Mouse (Mus musculus) bone marrow, adult 2 months (tissue): ENCODE data around the gene Rassf1. TPM values are rescaled to one million over a fixed set of nuclear protein-coding genes. Genes with fewer than 3 reads are reported as not detected.

ENCODE experiments used
- H3K27ac ChIP-seq: fragments of 200-500 bp; 2 replicates; pipeline ENCODE4 v1.5.1; 2012; ENCODE audit warnings: low read depth, mild to moderate bottlenecking, control low read depth, inconsistent platforms, low read length; ENCODE audit not compliant: control insufficient read depth, poor library complexity, insufficient read depth
- H3K4me1 ChIP-seq: fragments of 200-500 bp; 2 replicates; pipeline ENCODE4 v1.6.1; 2011; ENCODE audit warnings: low read length; ENCODE audit not compliant: control insufficient read depth, insufficient read depth
- H3K4me3 ChIP-seq: fragments of 200-500 bp; replicated peaks from 2 replicates; pipeline ENCODE3; 2011; ENCODE audit warnings: mild to moderate bottlenecking, low read depth, low read length, control low read depth; ENCODE audit not compliant: control insufficient read depth
- CTCF ChIP-seq: fragments of 200-500 bp; IDR thresholded peaks from 2 replicates; pipeline ENCODE4 v1.5.1; 2011; ENCODE audit warnings: low read length, control low read depth; ENCODE audit not compliant: control insufficient read depth, insufficient read depth
- POLR2A ChIP-seq: fragments of 200-500 bp; IDR thresholded peaks from 2 replicates; pipeline ENCODE4 v1.6.1; 2011; ENCODE audit warnings: low read depth, mild to moderate bottlenecking, control low read depth, low read length, borderline replicate concordance; ENCODE audit not compliant: control insufficient read depth
- WGBS: fragments of 180-500 bp; shearing (Covaris S2); methylation state at CpG from one replicate; pipeline ENCODE4 v1.1.7; 2018; 5-methylcytosine and 5-hydroxymethylcytosine counted together
- polyA plus RNA-seq: library from polyadenylated mRNA; stranded (reverse); fragments of >200 nt; gene quantifications from 2 replicates; pipeline ENCODE4 v1.2.4, GENCODE M21; 2011; ENCODE audit warnings: low replicate concordance; ENCODE audit not compliant: missing spikeins, insufficient read depth, insufficient read length

Gene Rassf1
- polyA plus RNA-seq, 1 experiment = 32.3 TPM

GRCm38 (mm10) chr9:107605041-107605661 lies 53.8 kb downstream of the Rassf1 start:
- Histone ChIP-seq H3K4me3 (no peak overlapping the region), H3K27ac (no peak overlapping the region), H3K4me1 (peaks cover 2% of the 10 kb centered on the region; the same call in 1 of the 2 replicates)
- TF ChIP-seq POLR2A = no peak
- no peak for TF ChIP-seq CTCF
- 70% methylated on average over 23 of the region's 23 CpGs for WGBS

GRCm38 (mm10) chr9:107606591-107606990 lies 55.2 kb downstream of the Rassf1 start:
- WGBS = 80% methylated on average over 9 of the region's 9 CpGs
- Histone ChIP-seq H3K4me3 (no peak overlapping the region), H3K4me1 (peaks cover 4% of the 10 kb centered on the region), H3K27ac (no peak overlapping the region)
- TF ChIP-seq POLR2A (no peak), CTCF (no peak)

- H3K4me1 ChIP-seq = peaks cover 4% of the 10 kb centered on the region
- H3K4me3 ChIP-seq = no peak overlapping the region
- TF ChIP-seq POLR2A (no peak), CTCF (no peak)
- no peak overlapping the region for H3K27ac ChIP-seq
- 91% methylated on average over 2 of the region's 2 CpGs for WGBS
Observed at GRCm38 (mm10) chr9:107607036-107607435, 55.7 kb downstream of the Rassf1 start.

- Histone ChIP-seq H3K27ac (no peak overlapping the region), H3K4me3 (no peak overlapping the region), H3K4me1 (peaks cover 4% of the 10 kb centered on the region)
- TF ChIP-seq CTCF (no peak), POLR2A (no peak)
- WGBS = 65% methylated on average over 9 of the region's 9 CpGs
Observed at GRCm38 (mm10) chr9:107607653-107608245, 56.4 kb downstream of the Rassf1 start.

GRCm38 (mm10) chr9:107608741-107609432 lies 57.5 kb downstream of the Rassf1 start, which contains the start of gene Sema3b:
Gene Sema3b, minus strand, starts transcription at chr9:107609229.
- H3K4me1 ChIP-seq = peaks cover 4% of the 10 kb centered on the region
- no peak for TF ChIP-seq POLR2A
- TF ChIP-seq CTCF = no peak
- no peak within 1 kb of the TSS for H3K4me3 ChIP-seq
- 61% methylated on average over 12 of the region's 12 CpGs for WGBS
- H3K27ac ChIP-seq = no peak within 1 kb of the TSS

- Histone ChIP-seq H3K27ac (no peak overlapping the region), H3K4me3 (no peak overlapping the region), H3K4me1 (peaks cover 4% of the 10 kb centered on the region)
- WGBS = 86% methylated on average over 4 of the region's 4 CpGs
- TF ChIP-seq CTCF (no peak), POLR2A (no peak)
Observed at GRCm38 (mm10) chr9:107609433-107609830, 58.1 kb downstream of the Rassf1 start.

- Histone ChIP-seq H3K4me3 (no peak overlapping the region), H3K27ac (peak overlapping the region; percentile 10; the same call in 1 of the 2 replicates), H3K4me1 (peaks cover 4% of the 10 kb centered on the region)
- no peak for TF ChIP-seq CTCF
- no peak for TF ChIP-seq POLR2A
- 29% methylated on average over 6 of the region's 6 CpGs for WGBS
Observed at GRCm38 (mm10) chr9:107611456-107612190, 60.3 kb downstream of the Rassf1 start.

Other genes starting within 250 kb of the Rassf1 start
- 18.2 and 30.2 TPM in 2 replicates for gene Hemk1, start 213.2 kb upstream of the Rassf1 start, polyA plus RNA-seq
- gene 6430571L13Rik, start 211.0 kb upstream of the Rassf1 start, polyA plus RNA-seq = not detected in 2 replicates
- not detected in 2 replicates for gene Cacna2d2, start 151.9 kb upstream of the Rassf1 start, polyA plus RNA-seq
- gene Tmem115, start 17.6 kb upstream of the Rassf1 start, polyA plus RNA-seq = 2.2 and 6.6 TPM in 2 replicates
- gene Cyb561d2, start 9.4 kb upstream of the Rassf1 start, polyA plus RNA-seq = 6.0 and 10.3 TPM in 2 replicates
- 9.3 and 24.6 TPM in 2 replicates for gene Nprl2, start 9.3 kb upstream of the Rassf1 start, polyA plus RNA-seq
- gene Zmynd10, start 4.3 kb upstream of the Rassf1 start, polyA plus RNA-seq = not detected in 2 replicates
- gene Tusc2, start 11.7 kb downstream of the Rassf1 start, polyA plus RNA-seq = 15.0 and 22.1 TPM in 2 replicates
- gene Hyal2, start 16.4 kb downstream of the Rassf1 start, polyA plus RNA-seq = 6.8 and 7.2 TPM in 2 replicates
- 2.9 and 8.5 TPM in 2 replicates for gene Hyal1, start 25.4 kb downstream of the Rassf1 start, polyA plus RNA-seq
- 14.9 and 34.9 TPM in 2 replicates for gene Naa80, start 27.3 kb downstream of the Rassf1 start, polyA plus RNA-seq
- 2.8 TPM in 1 of 2 replicates, not detected in the other for gene Hyal3, start 29.3 kb downstream of the Rassf1 start, polyA plus RNA-seq
- gene Ifrd2, start 36.1 kb downstream of the Rassf1 start, polyA plus RNA-seq = 172 and 173 TPM in 2 replicates
- 2.1 TPM in 1 of 2 replicates, not detected in the other for gene Sema3b, start 57.7 kb downstream of the Rassf1 start, polyA plus RNA-seq
- gene Gnai2, start 83.8 kb downstream of the Rassf1 start, polyA plus RNA-seq = 198 and 273 TPM in 2 replicates
- gene Slc38a3, start 118.0 kb downstream of the Rassf1 start, polyA plus RNA-seq = 1.8 and 4.7 TPM in 2 replicates
- not detected in 2 replicates for gene Gnat1, start 128.2 kb downstream of the Rassf1 start, polyA plus RNA-seq
- 3.6 and 5.0 TPM in 2 replicates for gene Sema3f, start 158.9 kb downstream of the Rassf1 start, polyA plus RNA-seq
- gene Rbm5, start 219.4 kb downstream of the Rassf1 start, polyA plus RNA-seq = 97.6 and 118 TPM in 2 replicates